Mouse (Mus musculus) E14TG2a.4 (cell line): ENCODE measurements around the gene Csrp1.

ENCODE experiments used
- CTCF ChIP-seq: conservative IDR thresholded peaks from 2 replicates; pipeline ENCODE4 v1.5.1; 2014; ENCODE audit warnings: low read length
- NANOG ChIP-seq: IDR thresholded peaks from 2 replicates; pipeline ENCODE4 v1.6.1; 2014; ENCODE audit warnings: borderline replicate concordance, low read length, mixed read lengths
- POU5F1 ChIP-seq: IDR thresholded peaks from 2 replicates; pipeline ENCODE4 v1.6.1; 2014; ENCODE audit warnings: low read length, borderline replicate concordance

- no peak for TF ChIP-seq CTCF
- no peak for TF ChIP-seq NANOG
- TF ChIP-seq POU5F1 = no peak
These were observed 11.5 kb downstream of the Csrp1 start for GRCm38 (mm10) chr1:135731393-135731792.
